Mouse (Mus musculus) left cerebral cortex, postnatal 14 days (tissue): ENCODE data around the gene Rhbdd3. TPM values are rescaled to one million over a fixed set of nuclear protein-coding genes. Genes with fewer than 3 reads are reported as not detected.

ENCODE experiments used
- DNase-seq, 2 experiments: peaks; one replicate each; pipeline ENCODE4 v3.0.0; 2021 to 2022; ENCODE audit warnings: low spot score in 2 of 2, mixed read lengths in 1 of 2
- intact Hi-C: fragments of 180-260 bp; cut with DNase I; formaldehyde crosslinking; loops from one replicate; pipeline ENCODE4 v1.15.1; 2025
- total RNA-seq, 2 experiments: library from RNA; stranded (reverse); gene quantifications; 2 replicates each; pipeline ENCODE4 v1.2.3; 2021

Gene Rhbdd3
- total RNA-seq, 2 experiments from 2014 or later: 21.7 to 24.6 TPM

- DNase-seq: no peak
Observed at GRCm38 (mm10) chr11:5103986-5104509, 5.3 kb downstream of the Rhbdd3 start.

GRCm38 (mm10) chr11:5109441-5109840 lies 10.7 kb downstream of the Rhbdd3 start:
- intact Hi-C loops: no loop called here
- DNase-seq: no peak

More at GRCm38 (mm10) chr11:5103986-5104509, 5.3 kb downstream of the Rhbdd3 start:
- intact Hi-C loops: no loop called here

GRCm38 (mm10) chr11:5113645-5114044 lies 14.9 kb downstream of the Rhbdd3 start:
- DNase-seq: no peak
- intact Hi-C loops: loop anchor here (10.0 kb wide), 1 partner anchor 151 kb away; the partner anchor contains the start of gene Kremen1

- intact Hi-C loops: loop anchor here (5.0 to 10.0 kb wide), 2 partner anchors 150 to 357 kb away; partner anchors contain the start of gene Kremen1
- DNase-seq: peak; percentile 92 to 94
Observed at GRCm38 (mm10) chr11:5114931-5115581, 16.3 kb downstream of the Rhbdd3 start.

GRCm38 (mm10) chr11:5125713-5126112 lies 27.0 kb downstream of the Rhbdd3 start:
- DNase-seq: no peak
- intact Hi-C loops: no loop called here

- no peak for DNase-seq
- intact Hi-C loops: no loop called here
Observed at GRCm38 (mm10) chr11:5129035-5129480, 30.3 kb downstream of the Rhbdd3 start.

GRCm38 (mm10) chr11:5130111-5130665 lies 31.5 kb downstream of the Rhbdd3 start:
- intact Hi-C loops: no loop called here
- DNase-seq: no peak

- DNase-seq: no peak
- intact Hi-C loops: no loop called here
Observed at GRCm38 (mm10) chr11:5132751-5133150, 34.0 kb downstream of the Rhbdd3 start.

GRCm38 (mm10) chr11:5135914-5136313 lies 37.2 kb downstream of the Rhbdd3 start:
- intact Hi-C loops: no loop called here
- DNase-seq: no peak

- no peak for DNase-seq
- intact Hi-C loops: no loop called here
Observed at GRCm38 (mm10) chr11:5138642-5139041, 39.9 kb downstream of the Rhbdd3 start.

- no peak for DNase-seq
- intact Hi-C loops: no loop called here
Observed at GRCm38 (mm10) chr11:5139372-5139771, 40.6 kb downstream of the Rhbdd3 start.

GRCm38 (mm10) chr11:5140619-5141018 lies 41.9 kb downstream of the Rhbdd3 start:
- no peak for DNase-seq
- intact Hi-C loops: no loop called here

- intact Hi-C loops: no loop called here
- no peak for DNase-seq
Observed at GRCm38 (mm10) chr11:5141252-5141651, 42.5 kb downstream of the Rhbdd3 start.

GRCm38 (mm10) chr11:5141965-5142364 lies 43.2 kb downstream of the Rhbdd3 start:
- intact Hi-C loops: no loop called here
- no peak for DNase-seq

- intact Hi-C loops: no loop called here
Observed at GRCm38 (mm10) chr11:5145600-5145999, 46.9 kb downstream of the Rhbdd3 start.

GRCm38 (mm10) chr11:5149249-5149648 lies 50.5 kb downstream of the Rhbdd3 start:
- intact Hi-C loops: no loop called here

More at GRCm38 (mm10) chr11:5145600-5145999, 46.9 kb downstream of the Rhbdd3 start:
- no peak for DNase-seq

GRCm38 (mm10) chr11:5149955-5150354 lies 51.2 kb downstream of the Rhbdd3 start:
- no peak for DNase-seq
- intact Hi-C loops: no loop called here

More at GRCm38 (mm10) chr11:5149249-5149648, 50.5 kb downstream of the Rhbdd3 start:
- DNase-seq: no peak

- no peak for DNase-seq
- intact Hi-C loops: no loop called here
Observed at GRCm38 (mm10) chr11:5150416-5151246, 51.9 kb downstream of the Rhbdd3 start.

- DNase-seq: no peak
- intact Hi-C loops: no loop called here
Observed at GRCm38 (mm10) chr11:5151247-5151630, 52.5 kb downstream of the Rhbdd3 start.
